Mouse (Mus musculus) brain, embryonic 14.5 days (tissue): ENCODE data around the gene Kif26b. TPM values are rescaled to one million over a fixed set of nuclear protein-coding genes. Genes with fewer than 3 reads are reported as not detected.

Experiments
- DNase-seq: peaks from one replicate; pipeline ENCODE4 v3.0.0-alpha.2; 2011; ENCODE audit warnings: low read depth
- CTCF ChIP-seq: fragments of 200-500 bp; IDR thresholded peaks from 2 replicates; pipeline ENCODE4 v1.5.1; 2012; ENCODE audit warnings: inconsistent platforms, mild to moderate bottlenecking, moderate library complexity, borderline replicate concordance; ENCODE audit not compliant: insufficient read depth, insufficient read length; ENCODE audit errors: extremely low read depth
- POLR2A ChIP-seq: fragments of 200-500 bp; IDR thresholded peaks from 2 replicates; pipeline ENCODE4 v1.6.1; 2012; ENCODE audit warnings: mild to moderate bottlenecking, inconsistent platforms, borderline replicate concordance; ENCODE audit not compliant: poor library complexity, insufficient read depth, insufficient read length, severe bottlenecking; ENCODE audit errors: extremely low read depth
- polyA plus RNA-seq: library from polyadenylated mRNA; depleted of rRNA; stranded (reverse); fragments of >200 nt; gene quantifications from 2 replicates; pipeline ENCODE4 v1.2.3, GENCODE M21; 2012

Gene Kif26b
- polyA plus RNA-seq, 1 experiment = 17.0 TPM

GRCm38 (mm10) chr1:178600851-178601569, 72.1 kb downstream of the Kif26b start:
- no peak for DNase-seq
- TF ChIP-seq CTCF (no peak), POLR2A (no peak)

- TF ChIP-seq POLR2A = no peak
- no peak for TF ChIP-seq CTCF
Observed at GRCm38 (mm10) chr1:178609151-178609775, 80.3 kb downstream of the Kif26b start.

GRCm38 (mm10) chr1:178611512-178611911, 82.6 kb downstream of the Kif26b start:
- DNase-seq = no peak
- TF ChIP-seq POLR2A = no peak
- TF ChIP-seq CTCF = no peak

More at GRCm38 (mm10) chr1:178609151-178609775, 80.3 kb downstream of the Kif26b start:
- peak; percentile 50 for DNase-seq

GRCm38 (mm10) chr1:178621301-178621700, 92.4 kb downstream of the Kif26b start:
- DNase-seq = no peak
- TF ChIP-seq POLR2A (no peak), CTCF (no peak)

GRCm38 (mm10) chr1:178623889-178624288, 95.0 kb downstream of the Kif26b start:
- DNase-seq = peak; percentile 75
- TF ChIP-seq POLR2A (no peak), CTCF (no peak)

GRCm38 (mm10) chr1:178626961-178627381, 98.0 kb downstream of the Kif26b start:
- peak; percentile 62 for DNase-seq
- TF ChIP-seq CTCF (no peak), POLR2A (no peak)

- no peak for DNase-seq
- TF ChIP-seq POLR2A = no peak
- no peak for TF ChIP-seq CTCF
Observed at GRCm38 (mm10) chr1:178630042-178630441, 101.1 kb downstream of the Kif26b start.

GRCm38 (mm10) chr1:178631863-178632262, 102.9 kb downstream of the Kif26b start:
- TF ChIP-seq POLR2A (no peak), CTCF (no peak)
- DNase-seq = no peak

GRCm38 (mm10) chr1:178634359-178635085, 105.6 kb downstream of the Kif26b start:
- DNase-seq = peak; percentile 64
- TF ChIP-seq CTCF (no peak), POLR2A (no peak)

GRCm38 (mm10) chr1:178635470-178635869, 106.5 kb downstream of the Kif26b start:
- peak; percentile 29 for DNase-seq
- TF ChIP-seq POLR2A = no peak
- no peak for TF ChIP-seq CTCF

- TF ChIP-seq POLR2A (no peak), CTCF (no peak)
- no peak for DNase-seq
Observed at GRCm38 (mm10) chr1:178637293-178637692, 108.4 kb downstream of the Kif26b start.

GRCm38 (mm10) chr1:178639951-178640350, 111.0 kb downstream of the Kif26b start:
- TF ChIP-seq CTCF (no peak), POLR2A (no peak)
- no peak for DNase-seq
